Mouse (Mus musculus) hindbrain, embryonic 14.5 days (tissue): ENCODE measurements around the gene Capsl. TPM values are rescaled to one million over a fixed set of nuclear protein-coding genes. Genes with fewer than 3 reads are reported as not detected.

ENCODE experiments used
- ATAC-seq: fragments of 200-750 bp; cut with Nextera tagmentation; 2 replicates; pipeline ENCODE4 v1.8.0; 2017; ENCODE audit warnings: moderate number of reproducible peaks, mild to moderate bottlenecking, moderate TSS enrichment, moderate library complexity; ENCODE audit not compliant: low FRiP score
- DNase-seq: peaks from one replicate; pipeline ENCODE4 v3.0.0-alpha.2; 2015; ENCODE audit warnings: low spot score
- H3K27ac ChIP-seq: fragments of 300-500 bp; sonication (generic); 2 replicates; pipeline ENCODE4 v1.5.1; 2014; ENCODE audit warnings: mild to moderate bottlenecking, moderate library complexity
- H3K27me3 ChIP-seq: fragments of 300-500 bp; sonication (generic); 2 replicates; pipeline ENCODE4 v1.6.1; 2014; ENCODE audit warnings: mild to moderate bottlenecking, low read length, mixed read lengths; ENCODE audit not compliant: control insufficient read depth, insufficient read depth
- H3K36me3 ChIP-seq: fragments of 300-500 bp; sonication (generic); replicated peaks from 2 replicates; pipeline ENCODE4 v1.6.1; 2014; ENCODE audit not compliant: control insufficient read depth, insufficient read depth
- H3K4me1 ChIP-seq: fragments of 300-500 bp; sonication (generic); replicated peaks from 2 replicates; pipeline ENCODE4 v1.6.1; 2014; ENCODE audit warnings: antibody characterized with exemption, low read length, mixed read lengths; ENCODE audit not compliant: control insufficient read depth, insufficient read depth
- H3K4me2 ChIP-seq: fragments of 300-500 bp; sonication (generic); replicated peaks from 2 replicates; pipeline ENCODE4 v1.6.1; 2014; ENCODE audit warnings: mild to moderate bottlenecking, moderate library complexity
- H3K4me3 ChIP-seq: fragments of 300-500 bp; sonication (generic); replicated peaks from 2 replicates; pipeline ENCODE4 v1.5.1; 2014; ENCODE audit warnings: mild to moderate bottlenecking, low read length
- H3K9ac ChIP-seq: fragments of 300-500 bp; sonication (generic); 2 replicates; pipeline ENCODE4 v1.6.1; 2014
- H3K9me3 ChIP-seq: fragments of 300-500 bp; sonication (generic); 2 replicates; pipeline ENCODE4 v1.6.1; 2016; ENCODE audit warnings: low read length; ENCODE audit not compliant: control insufficient read depth
- WGBS: fragments of 180-500 bp; shearing (Covaris S2); extraction: QIAGEN DNeasy Blood & Tissue Kit; methylation state at CpG from one replicate; pipeline ENCODE4 v1.1.7; 2014; 5-methylcytosine and 5-hydroxymethylcytosine counted together
- polyA plus RNA-seq: library from polyadenylated mRNA; unstranded; fragments of >200 nt; fragmentation: Nextera tagmentation; extraction: Ambion mirVana; gene quantifications from 2 replicates; pipeline ENCODE4 v1.2.1, GENCODE M21; 2014

The Capsl gene
- polyA plus RNA-seq, result 6.4 and 6.9 TPM in 2 replicates

DNA sequence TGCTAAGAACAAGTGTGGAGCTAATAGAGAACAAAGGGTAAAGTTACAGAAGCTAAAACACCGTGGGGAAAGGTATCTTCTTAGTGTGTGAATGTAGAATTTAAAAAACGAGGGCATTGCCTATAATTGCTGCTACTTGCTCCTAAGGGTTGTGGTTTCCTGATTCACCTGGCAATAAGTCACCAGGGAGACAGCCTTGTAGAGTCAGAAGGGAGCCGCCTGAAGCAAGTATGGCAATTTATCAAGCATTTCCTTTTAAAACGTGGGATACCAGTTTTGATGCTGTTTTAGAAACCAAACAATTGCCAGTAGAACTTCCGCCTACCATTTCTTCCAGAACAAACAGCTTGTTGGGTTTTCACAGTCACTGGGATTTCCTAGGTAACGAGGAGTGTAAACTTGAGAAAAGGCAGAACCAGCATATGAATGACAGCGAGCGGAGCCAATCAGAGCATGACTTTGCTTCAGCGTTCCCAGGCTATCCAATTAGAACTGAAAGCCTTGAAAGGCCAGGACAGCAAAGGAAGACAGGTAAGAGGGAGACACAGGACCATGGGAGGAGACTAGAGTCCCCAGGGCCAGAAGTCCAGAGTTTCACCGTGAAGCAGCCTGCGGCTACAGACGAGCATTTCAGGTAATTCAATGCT lies at the start of gene Capsl:
Gene Capsl (plus strand): TSS at position 495 of the 647 bp plus-strand sequence.
- peak; percentile 84 for ATAC-seq
- Histone ChIP-seq H3K4me3 (no peak within 1 kb of the TSS), H3K9me3 (no peaks in the 10 kb centered on the region), H3K9ac (no peak within 1 kb of the TSS), H3K27me3 (no peaks in the 10 kb centered on the region), H3K4me2 (peak within 1 kb of the TSS; percentile 29), H3K36me3 (no peaks in the 10 kb centered on the region), H3K27ac (no peak within 1 kb of the TSS), H3K4me1 (no peaks in the 10 kb centered on the region)
- peak; percentile 70 for DNase-seq
- 50% methylated on average over 12 of the region's 12 CpGs for WGBS

DNA sequence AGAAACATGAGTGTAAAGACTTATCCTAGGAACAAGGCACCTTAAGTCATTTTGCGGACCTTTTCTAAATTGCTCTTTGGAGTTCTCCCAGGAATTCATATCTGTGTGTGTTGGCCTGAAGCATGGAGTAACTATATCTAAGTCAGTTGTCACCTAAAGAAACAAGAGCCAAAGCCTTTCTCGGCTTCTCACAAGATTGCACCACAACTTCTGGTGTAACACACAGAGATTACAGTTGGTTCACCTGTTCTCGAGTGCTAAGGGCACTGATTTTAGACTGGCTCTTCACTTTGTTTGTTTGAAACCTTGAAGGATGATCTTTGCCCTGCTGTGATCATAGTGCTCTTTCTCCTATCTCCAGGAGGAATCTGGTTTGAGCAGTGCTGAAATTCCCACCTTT lies 26.4 kb upstream of the Capsl start:
- WGBS, result 95% methylated on average over 3 of the region's 3 CpGs
- no peaks in the 10 kb centered on the region for H3K4me1 ChIP-seq
- H3K36me3 ChIP-seq, result no peaks in the 10 kb centered on the region

GRCm38 (mm10) chr15:9421163-9421562 lies 14.7 kb upstream of the Capsl start:
- H3K9ac ChIP-seq, result no peak overlapping the region
- H3K27ac ChIP-seq, result no peak overlapping the region
- no peak for ATAC-seq
- DNase-seq, result no peak
- no peaks in the 10 kb centered on the region for H3K9me3 ChIP-seq
- no peaks in the 10 kb centered on the region for H3K27me3 ChIP-seq
- no peak overlapping the region for H3K4me3 ChIP-seq
- H3K36me3 ChIP-seq, result no peaks in the 10 kb centered on the region
- no peak overlapping the region for H3K4me2 ChIP-seq
- H3K4me1 ChIP-seq, result no peaks in the 10 kb centered on the region

More for the DNA sequence above, 26.4 kb upstream of the Capsl start:
- ATAC-seq (no peak), DNase-seq (no peak)
- H3K9me3 ChIP-seq, result no peaks in the 10 kb centered on the region
- H3K9ac ChIP-seq, result no peak overlapping the region
- H3K4me3 ChIP-seq, result no peak overlapping the region
- H3K4me2 ChIP-seq, result no peak overlapping the region
- no peak overlapping the region for H3K27ac ChIP-seq
- no peaks in the 10 kb centered on the region for H3K27me3 ChIP-seq

DNA sequence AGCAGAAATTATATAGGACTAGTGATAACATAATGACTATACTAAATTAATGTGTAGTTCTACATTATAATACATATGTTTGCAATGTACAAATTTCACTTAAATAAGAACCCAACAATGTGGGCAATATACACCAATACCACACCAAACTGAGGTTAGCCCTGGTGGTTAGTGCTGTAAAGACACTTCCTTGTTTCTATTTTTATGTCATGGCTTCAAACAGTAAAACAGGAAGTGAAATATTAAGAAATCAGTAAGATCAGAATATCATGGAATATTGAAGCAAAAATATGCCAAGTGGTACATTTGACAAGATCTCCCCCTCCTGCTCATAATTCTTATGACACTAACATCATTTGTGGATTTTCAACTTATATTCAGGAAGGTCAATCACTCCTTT lies 8.0 kb upstream of the Capsl start:
- Histone ChIP-seq H3K4me1 (no peaks in the 10 kb centered on the region), H3K36me3 (no peaks in the 10 kb centered on the region), H3K27me3 (no peaks in the 10 kb centered on the region), H3K4me2 (no peak overlapping the region), H3K9ac (no peak overlapping the region), H3K27ac (no peak overlapping the region), H3K9me3 (no peaks in the 10 kb centered on the region), H3K4me3 (no peak overlapping the region)
- DNase-seq (no peak), ATAC-seq (no peak)

- H3K36me3 ChIP-seq, result no peaks in the 10 kb centered on the region
- H3K27ac ChIP-seq, result no peak overlapping the region
- H3K4me1 ChIP-seq, result no peaks in the 10 kb centered on the region
- H3K27me3 ChIP-seq, result no peaks in the 10 kb centered on the region
- DNase-seq (no peak), ATAC-seq (no peak)
- H3K9ac ChIP-seq, result no peak overlapping the region
- no peak overlapping the region for H3K4me2 ChIP-seq
- 83% methylated on average over 3 of the region's 3 CpGs for WGBS
- H3K4me3 ChIP-seq, result no peak overlapping the region
- H3K9me3 ChIP-seq, result no peaks in the 10 kb centered on the region
Measured at GRCm38 (mm10) chr15:9429843-9430242, 6.0 kb upstream of the Capsl start.

DNA sequence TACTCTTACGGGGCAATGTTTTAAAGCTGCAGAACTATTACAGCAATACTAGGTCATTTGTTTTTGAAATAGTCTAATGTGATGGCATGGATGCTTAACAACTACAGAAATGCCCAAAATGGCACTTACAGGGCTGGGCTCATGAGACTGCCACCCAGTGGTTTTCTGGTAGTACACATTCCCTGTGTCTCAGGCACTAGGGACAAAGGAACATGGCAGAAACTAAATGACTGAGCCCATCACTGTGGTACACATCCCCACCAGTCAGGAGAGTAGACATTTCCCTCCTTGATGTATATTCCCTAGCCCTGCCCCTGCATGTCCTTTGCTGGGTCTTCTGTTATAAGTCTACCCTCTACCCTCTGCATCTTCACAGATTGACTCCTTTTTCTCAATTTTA lies 16.2 kb downstream of the Capsl start:
- Histone ChIP-seq H3K27ac (no peak overlapping the region), H3K36me3 (no peaks in the 10 kb centered on the region), H3K27me3 (no peaks in the 10 kb centered on the region), H3K9ac (no peak overlapping the region), H3K9me3 (no peaks in the 10 kb centered on the region), H3K4me2 (no peak overlapping the region), H3K4me3 (no peak overlapping the region), H3K4me1 (no peaks in the 10 kb centered on the region)
- ATAC-seq, result no peak
- no peak for DNase-seq
- WGBS, result 90% methylated on average over 1 of the region's 1 CpGs

GRCm38 (mm10) chr15:9452842-9453241 lies 17.0 kb downstream of the Capsl start:
- no peaks in the 10 kb centered on the region for H3K4me1 ChIP-seq
- ATAC-seq (no peak), DNase-seq (no peak)
- H3K4me2 ChIP-seq, result no peak overlapping the region
- no peaks in the 10 kb centered on the region for H3K36me3 ChIP-seq
- no peak overlapping the region for H3K27ac ChIP-seq
- H3K4me3 ChIP-seq, result no peak overlapping the region
- no peaks in the 10 kb centered on the region for H3K27me3 ChIP-seq
- no peak overlapping the region for H3K9ac ChIP-seq
- 44% methylated on average over 1 of the region's 1 CpGs for WGBS
- no peaks in the 10 kb centered on the region for H3K9me3 ChIP-seq

DNA sequence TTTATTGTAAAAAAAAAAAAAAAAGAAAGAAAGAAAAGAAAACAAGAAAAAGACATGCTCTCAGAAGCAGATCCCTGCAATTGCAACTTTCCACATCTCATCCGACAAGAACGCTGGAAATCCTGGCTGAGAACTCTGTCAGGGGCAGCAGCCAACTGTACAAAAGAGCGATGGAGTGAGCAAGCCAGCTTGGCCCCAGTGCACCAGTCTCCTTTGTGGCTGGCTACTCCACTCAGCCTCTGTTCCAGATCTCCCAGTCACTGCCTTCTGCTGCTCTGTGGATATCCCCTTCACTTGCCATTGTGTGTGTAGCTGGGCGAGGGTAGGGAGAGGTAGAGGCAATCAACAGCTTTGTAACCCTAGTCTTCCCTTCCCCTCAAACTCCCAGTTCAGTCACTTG lies 18.4 kb downstream of the Capsl start:
- Histone ChIP-seq H3K9ac (no peak overlapping the region), H3K4me1 (no peaks in the 10 kb centered on the region), H3K27me3 (no peaks in the 10 kb centered on the region), H3K36me3 (no peaks in the 10 kb centered on the region), H3K9me3 (no peaks in the 10 kb centered on the region), H3K4me2 (no peak overlapping the region), H3K4me3 (no peak overlapping the region), H3K27ac (no peak overlapping the region)
- ATAC-seq (no peak), DNase-seq (no peak)
- WGBS, result 79% methylated on average over 4 of the region's 4 CpGs

- WGBS, result 78% methylated on average over 4 of the region's 4 CpGs
- no peak overlapping the region for H3K4me3 ChIP-seq
- no peaks in the 10 kb centered on the region for H3K9me3 ChIP-seq
- H3K9ac ChIP-seq, result no peak overlapping the region
- DNase-seq (peak; percentile 83), ATAC-seq (peak; percentile 92)
- H3K4me2 ChIP-seq, result no peak overlapping the region
- no peaks in the 10 kb centered on the region for H3K4me1 ChIP-seq
- no peak overlapping the region for H3K27ac ChIP-seq
- H3K27me3 ChIP-seq, result no peaks in the 10 kb centered on the region
- no peaks in the 10 kb centered on the region for H3K36me3 ChIP-seq
Measured at GRCm38 (mm10) chr15:9455241-9455640, 19.4 kb downstream of the Capsl start.

DNA sequence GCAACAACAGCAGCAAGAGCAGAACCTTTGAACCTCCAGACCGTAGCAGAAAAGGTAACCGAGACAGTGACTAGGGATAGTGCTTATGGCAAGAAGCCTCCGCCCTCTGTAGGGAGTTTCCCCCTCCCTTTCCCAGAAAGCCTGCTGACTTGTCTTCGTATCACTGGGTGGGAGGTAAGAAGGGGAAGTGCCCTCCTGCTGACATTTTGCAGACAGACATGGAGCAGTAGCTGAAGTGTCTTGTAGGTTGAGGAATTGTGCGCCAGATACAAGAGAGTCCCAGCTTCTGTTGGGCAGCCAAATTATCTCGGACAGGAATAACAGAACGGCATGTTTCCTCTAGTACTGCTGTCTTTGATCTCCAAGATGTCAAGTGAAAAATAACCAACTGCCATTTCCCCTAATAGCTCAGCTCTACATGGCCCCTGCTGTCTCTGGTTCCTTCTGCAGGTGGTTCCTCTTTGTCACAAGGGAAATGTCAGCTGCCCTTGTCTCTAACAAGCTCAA lies 27.7 kb downstream of the Capsl start:
- Histone ChIP-seq H3K9me3 (no peaks in the 10 kb centered on the region), H3K4me3 (no peak overlapping the region), H3K4me1 (no peaks in the 10 kb centered on the region), H3K4me2 (no peak overlapping the region), H3K36me3 (no peaks in the 10 kb centered on the region), H3K9ac (no peak overlapping the region), H3K27ac (no peak overlapping the region), H3K27me3 (no peaks in the 10 kb centered on the region)
- WGBS, result 72% methylated on average over 7 of the region's 7 CpGs
- DNase-seq (no peak), ATAC-seq (no peak)
